Mouse (Mus musculus) right cerebral cortex, adult 18-20 months (tissue): ENCODE measurements at regions not wholly inside any gene's neighbourhood (a gene's known extent, or its start where the extent isn't known, plus 50 kb on each side); places are given as distances from the start of the nearest gene placed in this dataset.

Source experiments
- DNase-seq: peaks from one replicate; pipeline ENCODE4 v3.0.0; 2022; ENCODE audit warnings: mixed read lengths

- peak; percentile 50 for DNase-seq
These were observed 93.8 kb upstream of the Wdpcp start for GRCm38 (mm10) chr11:21478191-21478590.

GRCm38 (mm10) chr11:21470711-21471110, 99.7 kb upstream of the Ugp2 start:
- DNase-seq: no peak

GRCm38 (mm10) chr11:21468465-21468864, 97.5 kb upstream of the Ugp2 start:
- no peak for DNase-seq

- no peak for DNase-seq
These were observed 89.0 kb upstream of the Ugp2 start for GRCm38 (mm10) chr11:21460011-21460410.

- peak; percentile 19 for DNase-seq
These were observed 82.5 kb upstream of the Ugp2 start for GRCm38 (mm10) chr11:21453308-21454106.

- DNase-seq: peak; percentile 4
These were observed 62.7 kb upstream of the Ugp2 start for GRCm38 (mm10) chr11:21433726-21434125.

GRCm38 (mm10) chr11:21430021-21430420, 59.0 kb upstream of the Ugp2 start:
- DNase-seq: no peak

- no peak for DNase-seq
These were observed 57.7 kb upstream of the Ugp2 start for GRCm38 (mm10) chr11:21428749-21429148.

GRCm38 (mm10) chr11:21428013-21428317, 57.0 kb upstream of the Ugp2 start:
- no peak for DNase-seq

GRCm38 (mm10) chr11:21427291-21428012, 56.5 kb upstream of the Ugp2 start:
- DNase-seq: no peak

GRCm38 (mm10) chr11:21425480-21426101, 54.6 kb upstream of the Ugp2 start:
- DNase-seq: no peak

GRCm38 (mm10) chr11:21424345-21424744, 53.3 kb upstream of the Ugp2 start:
- no peak for DNase-seq

- DNase-seq: no peak
These were observed 51.4 kb upstream of the Ugp2 start for GRCm38 (mm10) chr11:21422281-21422878.
